Mouse (Mus musculus) kidney, postnatal 25 days (tissue): ENCODE measurements around the gene Msi2.
A peak's percentile ranks its signal among the peaks of the same experiment; 100 is the strongest.

Experiments
- DNase-seq, 2 experiments: peaks; one replicate each; pipeline ENCODE4 v3.0.0; 2021; ENCODE audit warnings: mixed read lengths in 2 of 2

Gene Msi2

DNA sequence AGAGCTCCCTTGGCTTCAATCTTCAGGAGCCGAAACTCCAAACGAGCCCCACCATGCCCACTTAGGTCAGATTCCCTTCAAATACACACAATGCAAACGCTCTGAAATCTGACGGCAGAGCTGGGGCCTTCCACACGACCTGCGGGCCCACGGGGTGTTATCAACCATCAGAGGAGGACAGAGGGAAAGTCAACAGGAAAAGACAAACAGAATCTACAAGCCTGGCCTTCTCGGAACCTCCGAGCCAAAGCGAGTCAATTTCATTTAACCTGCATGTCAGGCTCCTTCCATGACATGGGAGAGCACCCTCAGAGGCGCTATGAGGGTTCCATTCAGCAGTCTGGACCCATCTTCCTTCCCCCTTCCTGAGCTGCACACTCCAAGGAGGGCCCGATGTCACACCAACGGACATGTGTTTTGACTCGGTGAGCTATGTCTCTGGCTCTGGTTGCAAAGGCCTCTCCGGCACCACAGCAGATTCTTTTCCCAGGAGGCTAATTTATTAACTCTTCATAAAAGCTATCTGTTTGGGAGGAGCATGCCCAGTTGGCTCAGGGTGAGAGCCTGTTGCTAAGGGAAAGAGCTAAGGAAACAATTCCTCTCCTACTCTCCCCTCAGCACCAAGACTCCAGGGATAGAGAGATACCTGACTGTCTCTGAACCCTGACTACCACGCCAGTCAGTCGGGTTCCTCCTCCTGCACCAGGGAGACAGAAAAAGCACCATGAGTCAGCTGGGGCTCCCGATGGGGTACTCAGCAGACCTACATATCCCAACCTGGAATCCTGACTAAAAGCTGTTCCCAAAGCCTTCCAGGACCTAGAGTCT is 42.6 kb downstream of the Msi2 start:
- no peak for DNase-seq

DNA sequence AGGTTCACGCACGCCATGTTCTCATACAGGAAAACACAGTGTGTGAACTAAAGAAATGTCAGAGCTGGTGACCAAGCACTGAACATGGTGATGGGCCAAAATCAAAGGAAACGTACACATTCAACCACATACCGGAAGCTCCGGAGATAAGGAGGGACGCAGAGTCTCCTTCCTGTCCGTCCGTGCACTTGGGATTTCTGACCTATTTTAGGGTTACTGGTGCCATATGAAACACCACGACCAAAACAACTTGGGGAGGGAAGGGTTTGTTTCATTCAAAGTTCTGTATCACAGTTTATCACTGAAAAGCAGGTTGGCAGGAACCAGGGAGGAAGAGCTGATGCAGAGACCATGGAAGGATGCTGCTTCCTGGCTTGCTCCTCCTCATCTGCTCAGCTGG is 44.2 kb downstream of the Msi2 start:
- DNase-seq, result no peak

DNA sequence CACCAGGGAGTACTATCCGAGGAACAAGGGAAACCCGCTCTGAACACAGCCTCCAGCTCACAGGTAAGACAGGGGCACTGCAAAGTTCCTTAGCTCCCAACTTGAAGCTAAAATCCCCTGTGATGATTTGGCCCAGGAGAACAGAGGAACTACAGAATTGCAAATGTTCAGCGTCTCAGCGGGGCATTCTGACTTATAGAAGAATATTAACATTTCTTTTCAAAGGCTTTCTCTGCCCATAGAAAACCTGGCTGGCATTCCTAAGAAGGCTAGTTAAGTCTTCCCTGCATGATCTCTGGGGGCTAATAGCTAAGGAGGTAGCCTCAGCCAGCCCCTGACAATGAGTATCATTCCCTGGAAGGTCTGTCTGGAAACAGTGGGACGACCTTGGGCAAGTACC is 47.4 kb downstream of the Msi2 start:
- DNase-seq, result no peak

DNA sequence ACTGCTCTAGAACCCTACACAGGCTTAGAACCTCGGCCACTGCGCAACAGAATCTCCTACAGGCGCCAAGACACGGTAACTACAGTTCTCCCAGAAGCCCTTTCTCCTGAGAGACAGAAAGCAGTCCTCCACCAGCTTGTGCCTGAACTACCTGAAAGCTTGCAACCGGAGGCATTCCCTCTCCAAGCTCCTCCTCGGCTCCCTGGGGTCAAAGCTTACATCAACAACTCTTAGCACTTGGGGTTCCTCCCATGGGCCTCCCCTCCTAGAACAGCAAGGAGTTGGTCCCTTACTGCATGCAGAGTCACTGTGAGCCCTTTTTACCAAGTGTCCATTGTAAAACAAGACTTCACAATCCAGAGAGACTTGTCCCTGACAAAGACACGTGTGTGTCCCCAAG is 49.2 kb downstream of the Msi2 start:
- DNase-seq, result no peak

DNA sequence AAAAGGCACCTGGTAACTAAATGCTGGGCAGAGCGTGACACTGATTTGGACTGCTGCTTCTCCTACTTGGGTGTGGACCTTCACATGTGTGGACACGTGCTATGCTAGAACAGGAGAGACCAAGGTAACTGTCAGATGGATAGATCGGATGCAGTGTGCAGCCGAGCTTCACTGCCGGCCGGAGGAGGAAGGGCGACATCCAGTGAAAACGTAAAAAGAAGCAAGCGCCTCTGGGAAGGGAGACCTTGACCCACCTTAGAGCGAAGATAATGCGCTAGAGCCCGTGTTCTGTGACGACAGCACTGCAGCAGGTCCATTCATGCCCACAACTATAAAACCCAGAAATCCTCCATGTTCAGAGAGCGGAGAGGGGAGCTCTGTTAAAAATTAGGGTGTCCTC is 50.0 kb downstream of the Msi2 start:
- no peak for DNase-seq

DNA sequence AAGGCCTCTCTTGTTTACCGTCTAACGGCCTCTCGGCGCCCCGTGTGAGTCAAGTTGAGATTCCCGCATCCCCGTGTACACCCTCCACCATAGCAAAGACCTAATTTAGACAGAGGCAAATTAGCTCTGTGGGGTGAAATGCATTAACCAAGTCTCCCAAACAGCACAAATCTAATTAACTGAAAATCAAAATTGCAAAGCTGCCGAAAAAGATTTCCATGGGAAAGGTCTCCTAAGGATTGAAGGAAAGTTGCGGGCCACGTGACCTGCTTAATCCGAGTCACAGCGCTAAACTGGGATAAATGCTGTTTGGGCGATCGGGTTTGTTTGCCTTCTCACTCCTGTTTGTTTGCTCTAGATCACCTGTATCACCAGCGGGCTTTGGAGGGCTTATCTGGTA is 52.5 kb downstream of the Msi2 start:
- DNase-seq, result no peak

DNA sequence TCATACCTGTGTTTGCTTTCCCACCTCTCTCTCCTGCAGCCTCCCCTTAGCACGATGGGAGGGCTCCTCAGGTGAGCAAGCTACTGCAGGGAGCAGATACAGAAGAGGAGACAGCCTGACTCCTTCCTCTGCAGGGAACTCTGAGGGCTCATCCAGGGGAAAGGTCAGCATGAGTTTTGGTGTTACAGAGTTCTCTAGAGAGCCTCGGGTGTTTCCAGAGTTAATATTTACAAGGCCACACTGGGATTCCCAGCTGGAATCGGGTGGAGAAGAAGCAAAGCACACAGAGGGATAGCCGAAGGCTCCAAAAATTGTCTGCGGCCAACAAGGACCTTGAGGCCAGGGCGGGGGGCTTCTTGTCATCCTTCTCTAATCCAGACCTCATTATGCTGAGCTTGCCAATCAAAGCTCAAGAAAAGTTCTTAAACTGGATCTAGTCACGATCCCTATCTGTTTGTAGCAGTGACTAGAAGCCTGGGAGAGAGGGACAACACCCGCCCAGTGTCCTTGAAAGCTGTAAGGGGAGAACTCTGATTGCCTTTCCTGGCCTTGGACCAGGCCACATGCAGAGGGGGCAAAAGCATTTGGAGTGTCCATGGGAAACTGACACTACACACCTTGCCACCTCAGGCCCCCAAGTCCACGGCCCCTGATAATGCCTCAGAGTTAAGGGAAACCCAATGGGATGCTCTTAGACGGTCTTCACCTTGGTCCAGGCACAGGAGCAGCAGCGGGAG is 56.7 kb downstream of the Msi2 start:
- peak; percentile 54 to 84 for DNase-seq

DNA sequence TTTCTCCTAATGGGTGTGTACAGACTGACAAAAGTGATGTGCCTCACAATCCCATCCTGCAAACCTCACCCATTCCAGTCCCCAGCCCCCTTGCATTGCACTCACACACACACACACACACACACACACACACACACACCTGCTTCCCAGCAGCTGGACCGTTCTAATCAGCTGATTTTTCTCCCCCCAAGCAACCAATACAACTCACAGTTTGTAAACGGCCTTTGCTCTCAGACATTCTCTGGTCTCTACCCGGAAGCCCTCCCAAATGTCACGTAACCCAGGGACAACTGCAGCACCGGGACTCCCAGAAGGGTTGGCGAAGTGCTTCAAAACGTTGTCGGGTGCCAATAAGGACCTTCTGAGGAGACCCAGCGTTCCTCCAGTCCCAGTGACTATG is 57.9 kb downstream of the Msi2 start:
- DNase-seq, result peak in 1 of 2 experiments; percentile 67

DNA sequence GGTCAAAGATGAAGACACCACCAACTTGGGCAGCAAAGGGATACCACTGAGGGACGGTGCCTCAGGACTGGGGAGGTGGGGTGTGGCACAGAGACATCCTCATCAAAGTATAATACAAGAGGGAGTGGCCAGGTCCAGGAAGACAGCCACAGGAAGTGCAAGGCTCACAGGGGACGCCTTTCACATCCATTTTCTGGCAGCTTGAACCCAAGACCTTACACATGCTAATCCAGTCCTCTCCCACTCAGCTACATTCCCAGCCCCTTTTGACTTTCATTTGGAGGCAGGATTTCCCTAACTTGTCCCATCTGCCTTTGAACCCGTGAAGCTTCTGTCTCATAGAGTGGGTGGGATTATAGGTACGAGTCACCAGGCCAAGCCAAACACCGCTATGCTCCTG is 59.4 kb downstream of the Msi2 start:
- DNase-seq, result no peak

DNA sequence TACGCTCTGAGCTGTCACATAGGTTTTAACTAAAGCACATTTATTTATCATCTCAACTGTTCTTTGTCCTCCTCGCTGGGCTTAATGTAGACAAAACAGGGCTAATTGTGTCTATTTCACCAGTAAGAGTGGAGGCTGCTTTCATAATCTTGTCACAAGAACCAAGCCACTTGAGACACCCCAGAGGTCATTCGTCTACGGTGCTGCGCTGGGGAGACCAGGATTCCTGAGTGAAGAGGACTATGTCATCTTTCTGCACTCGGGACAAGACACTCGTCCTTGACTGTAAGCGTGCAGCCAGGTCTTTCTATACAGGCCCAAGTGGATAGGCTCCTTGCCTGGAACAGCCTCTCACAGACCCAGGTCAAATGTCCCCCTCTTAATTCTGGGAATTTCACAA is 62.5 kb downstream of the Msi2 start:
- no peak for DNase-seq

DNA sequence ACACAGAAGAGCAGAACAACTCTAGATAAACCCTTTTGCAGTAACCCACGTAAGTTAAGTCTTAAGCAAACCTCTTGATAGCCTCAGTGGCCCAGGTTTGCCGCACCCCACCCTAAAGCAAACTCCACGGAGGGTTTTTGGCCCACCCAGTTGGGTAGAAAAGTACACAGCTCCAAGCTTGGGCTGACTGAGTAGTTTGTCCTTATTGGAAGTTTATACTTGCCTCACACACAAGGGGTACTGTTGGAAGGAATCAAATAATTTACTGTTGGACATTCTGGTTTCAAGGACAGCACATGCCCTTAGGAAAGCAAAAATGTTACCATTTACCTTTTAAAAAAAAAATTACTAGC is 63.1 kb downstream of the Msi2 start:
- no peak for DNase-seq

DNA sequence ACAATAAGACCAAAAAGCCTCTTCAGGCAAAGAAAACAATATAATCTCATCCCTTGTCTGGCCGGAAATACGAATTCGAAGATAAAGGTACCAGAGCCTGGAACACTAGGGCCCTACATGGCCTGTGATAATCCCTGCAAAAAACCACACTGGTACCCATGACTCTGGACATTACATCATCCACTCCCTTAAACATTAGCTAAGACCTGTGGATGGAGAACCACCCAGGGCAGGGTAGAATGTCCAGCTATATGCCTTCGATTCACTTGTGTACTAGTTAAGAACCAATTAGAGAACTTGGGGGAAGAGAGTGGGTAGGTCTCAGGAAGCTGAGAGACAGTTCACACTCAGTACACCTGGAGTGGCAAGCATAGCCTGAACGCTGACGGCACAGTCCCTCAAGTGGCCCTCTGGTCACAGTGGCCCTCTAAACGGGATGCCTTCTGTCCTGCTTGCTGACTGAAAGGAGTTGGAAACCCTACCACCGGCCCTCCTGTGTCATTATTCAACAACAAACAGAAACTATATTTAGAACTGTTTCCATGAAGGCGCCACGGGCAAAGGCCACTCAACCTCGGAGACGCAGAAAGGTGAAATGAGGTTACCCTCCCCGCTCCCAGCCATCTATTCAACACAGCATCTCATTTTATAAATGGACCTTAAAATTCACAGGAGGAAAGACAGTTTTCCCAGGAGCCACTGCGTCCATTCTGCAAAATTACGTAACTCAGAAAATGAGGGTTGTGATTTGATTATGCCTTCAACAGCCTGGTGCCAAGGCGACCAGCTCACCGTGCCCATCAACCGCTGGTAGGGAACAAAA is 63.7 kb downstream of the Msi2 start:
- DNase-seq, result peak; percentile 82 to 93

DNA sequence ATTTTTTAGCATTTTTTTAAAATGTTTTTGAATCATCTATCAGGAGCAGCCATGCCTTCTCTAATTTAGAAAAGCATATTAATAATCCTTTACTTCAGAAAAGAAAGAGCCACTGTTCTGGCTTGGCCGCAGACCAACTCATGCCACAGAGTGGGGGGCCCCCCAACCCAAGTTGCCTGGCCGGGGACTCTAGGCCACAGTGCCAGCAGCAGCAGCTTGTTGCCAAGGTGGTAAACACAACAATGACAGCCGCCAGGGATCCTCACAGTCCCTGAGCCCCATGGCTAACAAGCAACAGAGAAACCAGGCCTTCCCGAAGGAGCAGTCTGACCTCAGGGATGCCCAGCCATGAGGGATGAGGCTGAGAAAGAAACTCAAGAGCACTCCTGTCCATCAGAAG is 68.0 kb downstream of the Msi2 start:
- no peak for DNase-seq

DNA sequence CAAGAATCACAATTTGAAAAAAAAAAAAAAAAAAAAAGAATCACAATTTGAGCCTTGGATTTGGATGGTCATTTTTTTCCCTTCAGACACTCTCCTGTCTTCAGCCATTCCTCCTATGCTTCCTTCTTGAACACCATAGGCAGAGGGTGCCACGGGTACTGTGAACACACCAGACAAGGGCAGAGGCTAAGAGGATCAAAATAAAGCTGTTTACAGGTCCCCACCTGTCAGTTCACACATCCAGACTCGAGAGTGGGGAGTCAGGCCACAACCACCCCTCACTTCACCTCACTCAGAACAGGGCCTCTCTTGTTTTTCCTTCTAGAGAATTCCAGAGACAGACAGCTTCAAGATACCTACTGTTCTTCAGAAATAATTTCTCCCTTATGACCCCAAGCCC is 69.3 kb downstream of the Msi2 start:
- DNase-seq, result no peak

DNA sequence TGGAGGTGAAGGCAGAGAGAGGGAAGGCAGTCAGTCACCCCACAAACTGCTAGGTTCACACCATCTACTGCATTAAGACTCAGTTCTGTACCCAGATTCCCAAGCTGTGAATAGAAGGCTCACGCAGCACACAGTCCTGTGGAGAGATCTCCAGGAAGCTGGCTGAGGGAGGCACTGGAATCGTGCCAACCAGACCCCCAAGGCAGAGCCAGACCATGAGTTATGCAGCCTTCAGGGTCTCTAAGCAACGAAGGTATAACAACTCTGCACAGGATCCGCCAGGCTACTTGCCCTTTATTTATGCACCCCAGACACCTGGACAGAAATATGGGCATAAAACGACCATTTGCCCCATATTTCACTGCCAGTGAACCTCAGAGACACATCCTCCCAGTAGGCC is 69.9 kb downstream of the Msi2 start:
- no peak for DNase-seq

DNA sequence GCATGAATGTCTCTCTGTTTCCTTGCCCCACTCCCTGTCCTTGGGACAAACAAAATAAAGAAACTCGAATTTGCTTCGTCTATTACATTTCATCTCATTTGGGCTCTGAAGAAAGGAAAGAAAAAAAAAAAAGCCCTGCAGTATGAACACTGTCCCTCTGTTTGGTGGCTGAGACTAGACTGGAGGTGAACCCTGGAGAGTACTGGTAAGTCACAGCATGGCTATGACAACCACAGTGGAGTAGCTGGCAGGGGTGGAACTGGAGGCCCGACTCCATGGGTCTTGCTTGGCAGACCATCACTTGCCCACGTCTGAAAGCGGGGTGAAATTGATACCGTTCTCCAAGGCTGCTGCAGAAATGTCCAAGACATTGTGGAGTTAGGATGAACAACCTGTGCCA is 71.8 kb downstream of the Msi2 start:
- no peak for DNase-seq

DNA sequence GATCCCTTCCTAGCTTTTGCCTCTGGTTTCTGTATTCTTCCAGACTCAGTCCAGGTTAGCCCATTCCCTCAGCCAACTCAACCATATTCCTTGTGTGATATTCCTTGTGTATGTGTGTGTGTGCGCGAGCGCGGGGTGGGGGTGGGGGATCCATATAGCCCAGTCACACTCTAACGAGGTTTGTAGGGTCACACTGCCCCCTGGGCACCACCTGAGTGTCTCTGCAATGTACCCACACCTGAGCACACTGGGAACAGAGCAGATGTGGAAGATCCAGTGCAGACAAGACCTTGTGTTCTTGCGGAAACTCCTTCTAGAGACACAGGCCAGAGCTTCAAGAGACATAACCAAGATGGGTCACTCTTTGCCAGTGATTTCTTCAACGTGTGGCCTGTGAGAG is 72.5 kb downstream of the Msi2 start:
- no peak for DNase-seq

DNA sequence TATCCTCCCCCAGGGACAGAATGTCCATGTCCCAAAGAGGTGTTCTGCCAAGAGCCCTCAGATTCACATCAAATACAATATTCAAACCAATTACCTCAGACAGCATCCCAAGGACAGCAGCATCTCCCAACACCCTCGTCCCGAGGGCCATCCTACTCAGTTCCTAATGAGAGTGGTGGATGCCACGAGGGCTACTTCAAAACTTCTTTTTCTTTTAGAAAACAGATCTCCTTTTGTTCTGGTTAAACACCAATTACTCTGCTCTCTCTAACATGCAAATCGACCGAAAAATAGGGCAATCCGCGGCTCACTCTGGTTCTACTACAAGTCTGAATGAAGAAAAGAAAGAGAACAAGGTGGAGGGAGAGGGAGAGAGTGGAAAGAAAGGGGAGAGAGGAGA is 73.6 kb downstream of the Msi2 start:
- no peak for DNase-seq

DNA sequence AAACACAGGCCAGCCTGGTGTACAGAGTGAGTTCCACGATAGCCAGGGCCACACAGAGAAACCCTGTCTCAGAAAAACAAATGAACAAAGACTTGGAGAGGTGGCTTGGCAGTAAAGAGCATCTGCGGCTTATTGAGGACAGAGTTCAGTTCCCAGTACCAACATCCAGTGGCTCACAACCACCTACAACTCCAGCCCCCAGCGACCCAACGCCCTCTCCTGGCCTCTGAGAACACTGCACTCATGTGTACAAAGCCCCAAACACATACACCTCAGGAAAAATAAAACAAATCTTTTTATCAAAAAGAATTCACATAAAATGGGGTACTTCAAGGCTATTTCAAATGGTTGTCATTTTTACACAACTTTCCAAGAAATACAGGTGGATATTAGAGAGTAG is 78.5 kb downstream of the Msi2 start:
- DNase-seq, result no peak

DNA sequence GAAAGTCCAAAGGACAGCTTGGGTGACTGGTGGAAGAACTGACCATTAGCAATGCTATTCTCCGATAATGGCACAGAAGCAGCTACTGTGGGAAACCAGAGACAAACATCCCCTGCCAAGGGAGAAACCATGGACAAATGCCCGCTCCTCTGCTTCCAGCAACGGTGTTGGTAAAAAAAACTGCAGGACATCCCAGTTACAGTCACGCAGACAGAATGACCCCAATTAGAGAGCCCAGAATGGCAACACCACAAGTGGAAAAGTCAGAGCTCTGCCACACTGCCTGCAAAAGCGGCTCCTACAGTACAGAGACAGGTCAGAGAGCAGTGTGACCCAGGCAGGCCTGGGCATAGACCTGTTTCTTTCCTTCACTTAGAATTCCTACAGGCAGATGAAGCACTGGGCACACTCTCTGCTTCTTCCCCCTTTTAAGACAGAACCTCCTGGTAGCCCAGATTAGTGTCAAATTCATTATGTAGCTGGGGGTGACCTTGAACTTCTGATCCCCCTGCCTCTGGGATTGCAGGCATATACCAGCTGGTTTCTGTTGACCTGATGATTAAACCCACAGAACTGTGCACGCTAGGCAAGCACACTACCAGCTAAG is 79.3 kb downstream of the Msi2 start:
- no peak for DNase-seq

DNA sequence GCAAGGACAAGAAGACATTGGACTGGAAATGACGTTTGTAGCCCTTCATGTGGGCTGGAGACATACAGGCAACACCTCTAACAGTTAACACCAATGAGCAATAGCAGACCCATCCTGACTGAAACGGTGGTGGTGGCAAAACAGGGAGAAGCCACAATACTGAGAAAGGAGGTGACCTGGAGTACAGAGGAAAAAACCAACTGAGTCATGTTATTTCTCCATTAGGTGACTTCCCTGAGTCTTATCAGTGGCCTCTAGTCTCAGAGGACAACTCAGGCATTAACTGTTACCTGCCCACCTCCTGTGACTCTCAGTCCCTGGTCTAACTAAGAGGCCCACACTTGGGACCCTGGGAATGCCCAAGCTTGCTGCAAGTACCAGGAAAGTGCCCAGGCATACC is 80.1 kb downstream of the Msi2 start:
- no peak for DNase-seq

DNA sequence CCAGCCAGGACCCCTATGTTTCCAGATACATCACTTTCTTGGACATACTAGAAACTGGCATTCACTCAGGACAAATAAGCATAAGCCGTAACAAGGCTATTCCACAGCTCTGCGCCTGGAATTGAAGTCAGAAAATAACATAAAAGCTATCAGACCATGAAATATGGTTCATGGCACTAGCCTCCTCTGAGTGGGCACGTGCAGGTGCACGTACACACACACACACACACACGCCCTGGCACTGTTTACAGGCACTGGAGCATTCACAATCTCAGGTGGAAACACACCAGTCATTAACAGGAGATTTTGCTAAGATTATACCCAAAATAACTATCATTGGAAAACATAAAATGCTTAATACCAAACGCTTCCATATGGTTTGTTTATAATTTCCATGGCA is 81.4 kb downstream of the Msi2 start:
- no peak for DNase-seq

DNA sequence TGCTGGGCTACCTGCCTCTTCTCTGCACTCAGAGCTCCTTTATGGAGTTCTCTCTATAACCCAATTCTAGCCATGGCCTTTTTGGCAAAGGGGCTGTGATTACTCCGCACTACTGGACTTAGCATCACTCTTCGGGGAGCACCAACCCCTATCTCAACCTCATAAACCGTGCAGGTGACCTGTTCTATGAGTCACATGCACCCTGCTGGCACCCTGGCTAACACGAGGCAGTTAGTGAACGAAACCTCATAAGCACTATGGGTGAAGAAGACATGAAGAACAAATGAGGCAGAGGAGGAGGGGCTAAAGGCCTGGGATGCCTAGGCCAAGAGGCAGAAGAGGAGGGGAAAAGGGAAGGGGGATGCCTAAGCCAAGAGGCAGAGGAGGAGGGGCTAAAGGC is 82.0 kb downstream of the Msi2 start:
- no peak for DNase-seq
